Mouse (Mus musculus): Measurements from ENCODE around the gene Tfam.

Gene Tfam

DNA sequence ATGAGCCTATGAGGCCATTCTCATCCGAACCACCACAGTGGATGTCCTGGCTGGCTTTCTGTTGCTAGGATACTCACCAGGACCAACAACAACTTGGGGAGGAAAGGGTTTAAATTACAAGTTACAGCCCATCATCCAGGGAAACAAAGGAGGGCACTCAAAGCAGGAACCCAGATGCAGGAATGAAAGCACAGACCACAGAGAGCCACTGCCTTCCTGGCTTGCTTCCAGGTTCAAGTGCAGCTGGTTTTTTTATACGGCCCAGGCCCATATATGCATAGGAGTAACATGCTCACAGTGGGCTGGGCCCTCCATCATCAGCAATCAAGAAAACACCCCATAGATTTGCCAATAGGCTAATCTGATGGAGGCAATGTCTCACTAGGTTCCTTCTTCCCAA is 15.4 kb downstream of the Tfam start:
- no peak for DNase-seq

DNA sequence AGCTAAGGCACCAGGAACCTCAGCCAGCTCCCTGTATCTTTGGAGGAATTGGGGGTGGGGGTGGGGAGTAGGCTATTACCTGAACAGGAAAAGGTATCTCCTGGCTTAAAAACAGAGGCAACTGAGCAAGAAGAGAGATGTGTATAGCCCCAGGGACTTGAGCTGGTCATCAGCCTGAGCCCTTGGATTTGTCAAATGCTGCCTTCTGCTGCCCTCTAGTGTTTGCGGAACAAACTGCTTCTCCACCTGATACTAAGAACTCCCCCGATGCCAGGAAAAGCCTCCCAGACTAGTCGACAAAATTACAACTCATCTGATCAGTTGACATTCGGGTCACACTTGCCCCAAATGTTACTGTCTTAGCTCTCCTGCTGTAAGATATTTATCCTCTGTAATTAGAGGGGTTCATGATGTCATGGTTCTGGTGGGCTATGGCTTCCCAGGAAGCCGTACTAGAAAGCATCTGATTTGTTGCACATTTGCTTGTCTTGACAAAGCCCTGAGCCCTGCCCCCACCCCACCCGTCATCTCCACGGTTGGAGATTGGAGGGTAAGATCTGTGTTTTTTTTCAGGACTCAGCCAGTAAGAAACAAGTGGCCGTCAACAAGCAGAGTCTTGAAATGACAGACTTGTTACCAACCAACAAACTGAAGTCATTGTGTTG is 19.7 kb downstream of the Tfam start:
- DNase-seq, result peak; percentile 66

GRCm38 (mm10) chr10:71215996-71216395 is 22.1 kb downstream of the Tfam start:
- DNase-seq, result no peak

GRCm38 (mm10) chr10:71201512-71201911 is 36.6 kb downstream of the Tfam start:
- DNase-seq, result no peak

DNA sequence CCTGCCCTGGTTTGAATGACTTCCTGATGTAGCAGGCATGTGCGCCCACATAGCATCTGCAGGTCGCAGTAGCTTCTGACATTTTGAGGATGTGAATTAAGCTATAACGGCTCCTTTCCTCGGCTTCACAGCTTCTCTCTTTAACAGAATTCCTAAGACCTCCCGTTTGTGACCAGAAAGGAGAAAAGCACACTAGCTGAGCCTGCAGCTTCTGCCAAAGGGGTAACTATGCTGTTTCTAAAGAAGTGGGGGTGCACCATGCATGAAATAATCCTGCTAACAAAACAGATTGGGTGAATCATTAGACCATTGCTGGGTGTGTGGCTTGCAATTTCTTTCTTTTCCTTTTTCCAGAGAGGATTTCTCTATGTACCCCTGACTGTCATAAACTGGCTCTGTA is 37.1 kb downstream of the Tfam start:
- DNase-seq, result no peak

DNA sequence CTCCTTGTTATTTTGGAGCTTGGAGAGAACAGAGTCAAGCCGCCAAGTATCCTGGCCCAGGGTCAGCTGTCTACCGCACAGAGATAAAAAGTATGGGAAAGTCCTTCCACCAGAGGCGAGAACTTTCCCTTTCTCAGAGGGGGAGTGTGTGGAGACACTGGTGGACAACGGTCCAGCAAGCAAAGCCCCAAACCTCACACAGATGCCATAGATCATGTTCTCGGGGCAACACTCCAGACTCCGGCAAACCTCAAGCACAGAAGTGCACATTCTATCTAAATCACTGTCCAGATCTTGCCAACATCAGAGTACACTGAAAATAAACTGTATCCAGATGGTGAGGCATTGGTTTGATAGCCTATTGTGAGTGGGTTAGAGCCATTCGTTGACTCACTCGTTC is 39.4 kb downstream of the Tfam start:
- DNase-seq, result no peak

DNA sequence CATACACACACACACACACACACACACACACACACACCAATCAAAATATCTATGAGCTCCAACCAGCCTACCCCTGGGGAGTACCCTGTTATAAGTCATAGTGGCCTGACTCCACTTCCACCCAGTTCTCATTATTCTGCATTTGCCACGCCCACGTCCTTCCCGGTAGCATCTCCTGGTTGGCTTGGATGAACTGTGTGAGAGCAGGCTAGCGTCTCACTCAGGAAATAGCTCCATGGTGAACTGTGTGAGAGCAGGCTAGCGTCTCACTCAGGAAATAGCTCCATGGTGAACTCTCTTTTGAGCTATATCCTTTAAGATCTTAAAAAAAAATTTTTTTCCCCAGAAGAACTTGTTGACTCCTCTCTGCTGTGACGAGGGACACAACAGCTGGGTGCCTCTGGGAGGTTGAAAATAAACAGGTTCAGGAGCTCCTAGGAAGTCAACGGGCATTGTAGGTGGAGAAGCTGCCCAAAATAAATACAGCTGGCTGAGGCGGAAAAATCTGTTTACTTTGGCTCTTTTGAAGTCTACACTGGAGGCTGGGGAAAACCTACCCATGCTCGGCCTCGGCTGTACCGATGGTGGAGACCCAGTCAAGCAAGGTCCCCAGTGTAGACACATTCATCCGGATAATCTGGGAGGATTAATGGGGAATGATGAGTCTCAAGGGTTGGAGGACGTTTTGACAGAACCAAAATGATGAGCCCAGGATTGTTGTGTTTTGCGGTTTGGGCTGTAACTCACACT is 40.9 kb downstream of the Tfam start:
- DNase-seq, result no peak

DNA sequence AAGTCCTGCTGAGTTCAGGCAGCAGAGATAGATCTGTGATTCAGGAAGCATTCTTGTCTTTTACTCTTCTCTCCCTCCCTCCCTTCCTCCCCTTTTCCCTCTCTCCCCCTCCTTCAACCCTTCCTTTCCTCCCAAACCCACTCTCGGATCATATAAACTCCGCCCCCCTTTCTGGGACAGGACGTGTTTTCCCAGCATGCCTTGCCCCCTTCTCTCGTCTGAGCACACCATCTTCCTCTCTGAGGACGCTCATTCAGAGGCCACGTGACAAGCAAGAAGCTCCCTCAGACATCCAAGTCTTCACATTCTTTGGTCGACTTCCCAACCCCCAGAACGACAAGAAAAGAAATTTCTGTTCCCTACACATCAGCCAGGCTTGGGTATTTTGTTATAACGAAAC is 42.6 kb downstream of the Tfam start:
- DNase-seq, result no peak

DNA sequence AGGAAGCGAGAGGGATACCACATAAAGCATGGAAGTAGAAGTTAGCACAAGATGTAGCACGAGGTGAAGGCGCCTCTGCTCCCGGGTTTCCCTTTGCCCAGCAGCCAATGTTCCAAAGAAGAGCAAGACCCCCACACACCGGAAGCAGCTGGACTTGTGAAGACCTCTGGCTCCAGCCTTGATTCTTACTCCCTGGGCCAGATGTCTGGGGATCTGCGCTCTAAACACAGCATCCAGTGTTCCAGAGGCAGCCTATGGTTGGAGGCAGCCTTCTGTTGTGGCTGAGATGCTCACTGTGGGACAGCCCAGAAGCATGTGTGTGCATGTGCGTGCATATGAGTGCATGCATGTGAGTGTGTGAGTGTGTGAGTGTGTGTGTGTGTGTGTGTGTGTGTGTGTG is 43.4 kb downstream of the Tfam start:
- no peak for DNase-seq

DNA sequence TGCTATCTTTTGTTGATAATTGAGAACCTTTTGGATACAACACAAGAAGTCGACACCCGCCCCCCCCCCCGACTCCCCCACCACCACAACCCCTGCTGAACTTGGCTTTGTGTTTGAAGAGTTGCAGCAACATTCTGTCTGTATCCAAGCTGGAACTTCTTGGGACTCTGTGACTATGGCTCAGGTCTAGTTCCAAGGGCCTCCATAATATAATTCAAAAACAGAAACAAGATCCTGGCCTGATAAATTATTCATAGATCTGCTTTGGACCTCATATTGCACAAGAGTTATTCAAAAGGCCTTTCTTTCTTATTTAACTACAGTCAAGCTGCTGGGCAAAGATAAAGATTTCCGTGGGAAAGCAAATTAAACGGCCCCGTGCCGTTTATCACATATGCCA is 44.8 kb downstream of the Tfam start:
- DNase-seq, result no peak

DNA sequence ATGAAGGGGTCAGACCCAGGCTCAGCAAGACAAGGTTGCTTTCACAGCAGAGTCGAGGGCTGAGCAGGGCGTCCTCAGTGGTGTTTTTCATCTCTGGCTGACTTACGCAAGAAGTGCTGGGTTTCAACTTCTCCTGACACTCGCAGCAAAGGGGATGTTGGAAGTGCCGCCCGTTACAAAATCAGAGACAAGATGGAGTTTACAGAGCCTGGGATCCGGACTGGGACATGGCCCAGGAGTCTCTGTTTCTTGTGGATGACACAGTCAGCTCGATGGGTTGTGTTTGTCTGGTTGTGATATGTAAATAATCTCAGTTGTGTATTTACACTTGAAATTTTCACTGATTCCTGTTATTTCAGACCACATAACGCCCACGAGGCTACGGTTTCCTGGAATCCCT is 45.2 kb downstream of the Tfam start:
- DNase-seq, result no peak

- DNase-seq, result no peak
Observed at GRCm38 (mm10) chr10:71188681-71189080, 49.4 kb downstream of the Tfam start.

DNA sequence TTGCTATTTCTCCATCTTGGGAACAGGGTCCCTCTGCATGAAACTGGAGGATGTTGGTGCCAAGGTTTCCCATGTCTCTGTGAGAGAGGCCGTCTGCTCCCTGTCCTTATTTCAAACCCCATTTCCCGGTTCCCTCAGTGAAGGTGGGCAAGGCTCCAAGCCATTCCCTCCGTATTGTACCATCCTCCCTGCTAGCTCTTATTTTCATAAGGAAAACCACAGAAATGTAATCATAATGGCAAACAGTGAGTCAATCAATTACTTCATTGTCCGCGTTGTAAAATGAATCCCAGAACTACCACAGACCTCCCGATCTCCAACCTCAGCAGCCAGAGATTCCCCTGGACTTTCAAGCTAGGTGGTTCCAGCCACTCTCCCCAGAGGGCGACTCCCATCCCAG is 53.0 kb downstream of the Tfam start:
- DNase-seq, result no peak

DNA sequence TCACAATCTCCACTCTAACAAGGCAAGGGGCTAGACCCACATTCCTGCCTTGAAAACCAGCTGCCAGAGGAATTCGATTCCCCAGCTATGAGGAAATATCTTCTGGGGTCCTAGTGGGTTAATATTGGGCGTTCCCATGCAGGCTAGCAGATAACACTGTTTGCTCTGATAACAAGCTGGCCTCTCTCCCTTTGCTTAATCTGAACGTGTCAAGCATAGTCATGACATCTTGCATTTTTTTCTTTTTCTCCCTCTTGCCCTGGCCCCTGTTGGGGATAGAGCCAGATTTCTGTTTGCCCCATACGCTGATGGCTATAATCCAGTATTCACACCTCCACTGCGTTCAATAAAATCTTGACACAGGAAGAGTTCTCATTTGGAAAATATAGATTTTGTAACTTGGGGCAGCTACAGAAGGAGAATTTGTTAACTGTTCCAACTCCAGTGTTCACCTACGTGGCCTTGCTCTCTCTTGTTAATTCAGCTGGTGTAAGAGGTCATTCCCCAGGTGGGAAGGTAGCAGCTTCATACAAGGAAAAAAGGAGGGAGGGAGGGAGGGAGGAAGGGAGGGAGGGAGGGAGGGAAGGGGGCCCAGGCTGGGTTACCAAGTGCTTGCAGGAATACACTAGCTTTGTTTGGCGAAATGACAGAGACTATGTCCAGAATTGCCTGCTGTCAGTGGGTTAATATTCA is 54.6 kb downstream of the Tfam start:
- no peak for DNase-seq

GRCm38 (mm10) chr10:71181931-71182330 is 56.1 kb downstream of the Tfam start:
- DNase-seq, result no peak

DNA sequence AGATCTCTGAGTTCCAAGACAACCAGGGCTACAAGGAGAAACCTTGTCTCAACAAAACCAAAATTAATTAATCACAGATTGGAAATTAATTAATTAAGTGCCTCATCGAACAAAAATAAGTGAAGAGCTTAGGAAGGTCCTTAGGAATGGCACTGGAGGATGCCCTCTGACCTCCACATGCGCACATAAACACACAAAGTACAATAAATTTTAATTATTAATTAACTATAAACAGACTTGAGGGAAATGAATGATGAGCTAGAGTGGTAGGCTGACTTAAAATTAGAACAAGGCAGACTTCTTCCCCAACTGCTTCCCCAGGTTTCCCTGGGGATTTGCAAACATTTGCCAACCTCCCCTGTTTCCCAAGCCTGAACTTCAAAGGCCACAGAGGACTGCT is 57.0 kb downstream of the Tfam start:
- DNase-seq, result no peak

- no peak for DNase-seq
Observed at GRCm38 (mm10) chr10:71180057-71180456, 58.0 kb downstream of the Tfam start.

DNA sequence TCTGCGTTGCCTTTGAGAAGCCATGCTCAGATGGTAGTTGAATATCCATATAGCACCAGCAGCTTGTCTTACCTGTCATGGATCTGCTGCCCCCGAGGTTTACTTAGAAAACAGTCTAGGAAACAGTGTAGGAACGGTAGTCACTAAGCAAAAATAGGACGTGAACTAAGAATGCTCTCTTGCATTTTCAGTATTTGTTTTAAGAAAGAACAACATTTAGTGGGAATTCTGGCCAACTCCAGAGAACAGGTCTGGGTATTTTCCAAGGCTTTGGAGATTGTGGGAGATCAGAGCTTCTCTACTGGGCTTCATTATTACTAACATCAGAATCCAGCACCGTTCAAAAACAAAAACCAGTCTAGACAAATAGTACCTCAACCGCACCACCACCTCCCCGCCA is 60.9 kb downstream of the Tfam start:
- DNase-seq, result no peak

- DNase-seq, result no peak
Observed at GRCm38 (mm10) chr10:71176341-71176740, 61.7 kb downstream of the Tfam start.

Measured in thymus, postnatal 14 days (tissue).